Comparison of ENCODE assay signal across 8 mouse cellular contexts in the genomic region with DNA sequence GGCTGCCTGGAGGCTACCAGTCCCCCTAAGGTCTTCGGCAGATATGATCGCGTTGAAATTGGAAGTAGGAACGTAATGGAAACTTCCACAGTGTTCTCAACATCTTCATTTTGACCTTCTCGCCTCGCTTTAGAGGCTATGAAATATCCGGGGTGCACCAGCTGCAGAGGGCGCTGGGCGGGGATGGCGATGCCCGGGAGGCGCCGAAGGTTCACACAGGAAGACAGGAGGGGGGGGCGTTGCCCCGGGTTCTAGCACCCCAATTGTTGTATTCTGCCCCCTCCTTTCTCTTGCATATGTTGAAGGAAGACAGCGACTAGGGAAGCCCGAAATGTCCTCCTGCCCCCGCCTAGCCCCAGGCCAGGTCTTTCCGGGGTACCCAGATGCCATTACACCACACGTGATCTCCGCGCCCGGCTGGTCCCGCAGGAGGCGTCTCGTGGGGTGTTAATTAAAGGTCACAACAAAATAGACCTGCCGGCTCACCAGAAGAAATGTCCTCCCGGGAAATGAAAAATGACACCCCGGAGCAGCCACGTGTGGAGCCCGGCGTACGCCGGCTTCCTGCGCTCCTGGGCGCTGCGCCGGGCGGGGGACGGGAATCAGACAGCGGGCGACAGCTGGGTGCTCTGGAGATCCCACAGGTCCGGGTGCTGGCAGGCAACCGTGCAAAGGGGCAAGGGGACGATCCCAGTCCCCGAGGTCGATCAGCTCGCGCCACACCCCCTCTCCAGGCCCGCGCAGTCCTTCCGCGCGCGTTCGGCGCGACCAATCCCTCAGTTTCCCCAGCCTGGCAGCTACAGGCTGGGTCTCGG. TPM values are rescaled to one million over a fixed set of nuclear protein-coding genes. Genes with fewer than 3 reads are reported as not detected.
A peak's percentile ranks its signal among the peaks of the same experiment; 100 is the strongest.
DNase-seq lines count a peak whose midpoint lies in the region; ATAC-seq and TF ChIP-seq lines count a peak whose summit lies in the region.

No protein-coding gene starts in this region.

- H3K4me1 ChIP-seq in embryonic facial prominence, embryonic 12.5 days, result 0 out of 2 replicates have a peak, but pooled peaks cover 8% of the 10 kb centered on the region
- no peaks in the 10 kb centered on the region for H3K4me1 ChIP-seq in heart, adult 2 months (ENCODE audit: control insufficient read depth, insufficient read depth, low read length)
- no peaks in the 10 kb centered on the region for H3K4me1 ChIP-seq in kidney, adult 2 months (ENCODE audit: control insufficient read depth, insufficient read depth, low read length)
- peaks cover 42% of the 10 kb centered on the region for H3K4me1 ChIP-seq in limb, embryonic 13.5 days
- peaks cover 16% of the 10 kb centered on the region; the same call in 1 of the 2 replicates for H3K4me1 ChIP-seq in midbrain, embryonic 14.5 days (ENCODE audit: control insufficient read depth, insufficient read depth, low read length)
- peaks cover 20% of the 10 kb centered on the region; the same call in 1 of the 2 replicates for H3K4me1 ChIP-seq in stomach, embryonic 16.5 days (ENCODE audit: control insufficient read depth, insufficient read depth, low read length)

- no peak for TF ChIP-seq CTCF in heart, adult 2 months (IDR thresholded peaks at IDR 0.05)
- TF ChIP-seq CTCF in kidney, adult 2 months (conservative IDR thresholded peaks at IDR 0.05; ENCODE audit: insufficient read depth, insufficient read length, low read depth, low read length), result no peak

- WGBS in embryonic facial prominence, embryonic 12.5 days, result under 1% methylated on average over 59 of the region's 59 CpGs
- under 1% methylated on average over 59 of the region's 59 CpGs for WGBS in heart, adult 2 months
- under 1% methylated on average over 59 of the region's 59 CpGs for WGBS in kidney, adult 2 months
- WGBS in limb, embryonic 13.5 days, result under 1% methylated on average over 57 of the region's 59 CpGs
- under 1% methylated on average over 59 of the region's 59 CpGs for WGBS in midbrain, embryonic 14.5 days
- under 1% methylated on average over 59 of the region's 59 CpGs for WGBS in stomach, embryonic 16.5 days

- peak overlapping the region; percentile 97 for H3K4me2 ChIP-seq in embryonic facial prominence, embryonic 12.5 days (replicated peaks)
- peak overlapping the region; percentile 100 for H3K4me2 ChIP-seq in limb, embryonic 13.5 days (replicated peaks)
- peak overlapping the region; percentile 99 for H3K4me2 ChIP-seq in midbrain, embryonic 14.5 days (ENCODE audit: low read length)
- H3K4me2 ChIP-seq in stomach, embryonic 16.5 days (ENCODE audit: low read depth, low read length), result peak overlapping the region; percentile 99

- H3K4me3 ChIP-seq in embryonic facial prominence, embryonic 12.5 days, result peak overlapping the region; percentile 76
- peak overlapping the region; percentile 58 for H3K4me3 ChIP-seq in heart, adult 2 months
- peak overlapping the region; percentile 52 for H3K4me3 ChIP-seq in kidney, adult 2 months (ENCODE audit: insufficient read depth, low read depth, low read length)
- H3K4me3 ChIP-seq in limb, embryonic 13.5 days, result peak overlapping the region; percentile 75
- H3K4me3 ChIP-seq in midbrain, embryonic 14.5 days (replicated peaks; ENCODE audit: low read depth, low read length), result peak overlapping the region; percentile 69
- H3K4me3 ChIP-seq in stomach, embryonic 16.5 days (replicated peaks; ENCODE audit: low read length), result peak overlapping the region; percentile 58

- no peaks in the 10 kb centered on the region for H3K9me3 ChIP-seq in embryonic facial prominence, embryonic 12.5 days
- H3K9me3 ChIP-seq in limb, embryonic 13.5 days, result peaks cover 4% of the 10 kb centered on the region; the same call in 1 of the 2 replicates
- no peaks in the 10 kb centered on the region for H3K9me3 ChIP-seq in midbrain, embryonic 14.5 days (ENCODE audit: control insufficient read depth, low read length)
- H3K9me3 ChIP-seq in stomach, embryonic 16.5 days (replicated peaks; ENCODE audit: control insufficient read depth, low read length), result no peaks in the 10 kb centered on the region

- H3K27me3 ChIP-seq in embryonic facial prominence, embryonic 12.5 days, result peaks cover 4% of the 10 kb centered on the region; the same call in 1 of the 2 replicates
- peaks cover 11% of the 10 kb centered on the region; the same call in 1 of the 2 replicates for H3K27me3 ChIP-seq in heart, adult 2 months (ENCODE audit: control insufficient read depth, insufficient read depth, low read length)
- H3K27me3 ChIP-seq in kidney, adult 2 months (replicated peaks; ENCODE audit: control insufficient read depth, insufficient read depth, low read length), result no peaks in the 10 kb centered on the region
- H3K27me3 ChIP-seq in limb, embryonic 13.5 days, result peaks cover 5% of the 10 kb centered on the region; the same call in 1 of the 2 replicates
- H3K27me3 ChIP-seq in midbrain, embryonic 14.5 days (ENCODE audit: control insufficient read depth, insufficient read depth, low read length), result no peaks in the 10 kb centered on the region
- H3K27me3 ChIP-seq in stomach, embryonic 16.5 days (ENCODE audit: control insufficient read depth, insufficient read depth, low read length), result peaks cover 8% of the 10 kb centered on the region; the same call in 1 of the 2 replicates

- H3K36me3 ChIP-seq in embryonic facial prominence, embryonic 12.5 days, result no peaks in the 10 kb centered on the region
- no peaks in the 10 kb centered on the region for H3K36me3 ChIP-seq in heart, adult 2 months (ENCODE audit: control insufficient read depth, insufficient read depth, low read length)
- H3K36me3 ChIP-seq in kidney, adult 2 months (ENCODE audit: control insufficient read depth, insufficient read depth, low read length), result no peaks in the 10 kb centered on the region
- H3K36me3 ChIP-seq in limb, embryonic 13.5 days, result no peaks in the 10 kb centered on the region
- no peaks in the 10 kb centered on the region for H3K36me3 ChIP-seq in midbrain, embryonic 14.5 days (ENCODE audit: control insufficient read depth, insufficient read depth, low read length)
- H3K36me3 ChIP-seq in stomach, embryonic 16.5 days (ENCODE audit: control insufficient read depth, insufficient read depth, low read length), result no peaks in the 10 kb centered on the region

- no peak for TF ChIP-seq EP300 in heart, adult 2 months (IDR thresholded peaks at IDR 0.05; ENCODE audit: insufficient read depth, low read depth, low read length)

- no peaks in the 10 kb centered on the region for H3K79me2 ChIP-seq in heart, adult 2 months (replicated peaks; ENCODE audit: control insufficient read depth, insufficient read depth, low read length)

- TF ChIP-seq POLR2A in heart, adult 2 months (IDR thresholded peaks at IDR 0.05; ENCODE audit: insufficient read depth, low read depth, low read length), result no peak
- TF ChIP-seq POLR2A in kidney, adult 2 months (IDR thresholded peaks at IDR 0.05; ENCODE audit: low read depth, low read length), result no peak

- ATAC-seq in embryonic facial prominence, embryonic 12.5 days (ENCODE audit: insufficient number of reproducible peaks, insufficient read depth, low FRiP score, low TSS enrichment), result 0 out of 2 replicates have a peak, but pooled peaks have one; percentile 5
- peak; percentile 33 for ATAC-seq in limb, embryonic 13.5 days (ENCODE audit: low FRiP score, low read depth)
- peak; percentile 34 for ATAC-seq in midbrain, embryonic 14.5 days (ENCODE audit: low FRiP score, low TSS enrichment)
- peak; percentile 22; the same call in 1 of the 2 replicates for ATAC-seq in stomach, embryonic 16.5 days (ENCODE audit: insufficient read depth, low FRiP score)

- DNase-seq in left cerebral cortex, adult 18-20 months (ENCODE audit: low spot score in 2 of 2), result peak; percentile 19 to 45
- no peak for DNase-seq in left cerebral cortex, adult 11 months (ENCODE audit: low spot score)
- peak; percentile 51 to 57 for DNase-seq in heart, adult 2 months
- DNase-seq in kidney, adult 2 months, result peak; percentile 37
- peak; percentile 73 for DNase-seq in midbrain, embryonic 14.5 days

- H3K9ac ChIP-seq in embryonic facial prominence, embryonic 12.5 days, result peak overlapping the region; percentile 82
- H3K9ac ChIP-seq in heart, adult 2 months (ENCODE audit: low read depth, low read length), result peak overlapping the region; percentile 63
- H3K9ac ChIP-seq in limb, embryonic 13.5 days, result peak overlapping the region; percentile 87
- H3K9ac ChIP-seq in midbrain, embryonic 14.5 days (replicated peaks; ENCODE audit: low read length), result peak overlapping the region; percentile 81
- peak overlapping the region; percentile 70 for H3K9ac ChIP-seq in stomach, embryonic 16.5 days (ENCODE audit: low read length)

- intact Hi-C loops in heart, adult 2 months (cut with DNase I), result loop anchor here (1.0 to 2.0 kb wide), 4 partner anchors 433 to 949 kb away; no protein-coding TSS in a partner anchor

- H3K27ac ChIP-seq in embryonic facial prominence, embryonic 12.5 days, result peak overlapping the region; percentile 89
- H3K27ac ChIP-seq in heart, adult 2 months, result no peak overlapping the region; the same call in 1 of the 2 replicates
- no peak overlapping the region for H3K27ac ChIP-seq in kidney, adult 2 months (ENCODE audit: insufficient read depth, low read depth, low read length)
- H3K27ac ChIP-seq in limb, embryonic 13.5 days, result peak overlapping the region; percentile 88; the same call in 1 of the 2 replicates
- H3K27ac ChIP-seq in midbrain, embryonic 14.5 days (replicated peaks; ENCODE audit: low read depth, low read length), result peak overlapping the region; percentile 92
- H3K27ac ChIP-seq in stomach, embryonic 16.5 days (ENCODE audit: low read length), result no peak overlapping the region

RNA-seq across cellular contexts. Expression of gene Kif26b, which starts 1.2 kb away (rescaled TPM):
- 1 to 10 TPM; 8.6 to 9.0 TPM for total RNA-seq in left cerebral cortex, adult 18-20 months (2021)
- 32.0 and 34.3 TPM in 2 replicates for polyA plus RNA-seq in embryonic facial prominence, embryonic 12.5 days (2016; fragmentation: Nextera tagmentation; extraction: Ambion mirVana)
- 1 to 10 TPM; 2.4 to 3.0 TPM for total RNA-seq in heart, adult 2 months (2021)
- polyA plus RNA-seq in heart, adult 2 months (2012; rRNA removed), result 0.86 and 1.1 TPM in 2 replicates
- polyA plus RNA-seq in kidney, adult 2 months (2012; rRNA removed), result 0.91 and 0.97 TPM in 2 replicates
- polyA plus RNA-seq in limb, embryonic 13.5 days (2015; fragmentation: Nextera tagmentation; extraction: Ambion mirVana), result 12.0 and 13.3 TPM in 2 replicates
- polyA plus RNA-seq in midbrain, embryonic 14.5 days (2014; fragmentation: Nextera tagmentation; extraction: Ambion mirVana), result 10.8 and 12.8 TPM in 2 replicates
- 1.8 TPM in 2 replicates for polyA plus RNA-seq in stomach, embryonic 16.5 days (2015; fragmentation: Nextera tagmentation; extraction: Ambion mirVana)

Comparison
In these comparisons a context has a peak if more than half of its experiments do, and no peak if none do; other contexts are left out.
1. H3K27ac ChIP-seq: peak in embryonic facial prominence, embryonic 12.5 days (single experiment), limb, embryonic 13.5 days (single experiment) and midbrain, embryonic 14.5 days (single experiment); none in heart, adult 2 months (single experiment), kidney, adult 2 months (single experiment) and stomach, embryonic 16.5 days (single experiment).
2. Peak in every context shown above with its lines, with median percentiles within 50 percentile points of each other: ATAC-seq, H3K4me2 ChIP-seq, H3K4me3 ChIP-seq and H3K9ac ChIP-seq.